Mouse (Mus musculus): Measurements from ENCODE around the gene Adgre5.

DNA sequence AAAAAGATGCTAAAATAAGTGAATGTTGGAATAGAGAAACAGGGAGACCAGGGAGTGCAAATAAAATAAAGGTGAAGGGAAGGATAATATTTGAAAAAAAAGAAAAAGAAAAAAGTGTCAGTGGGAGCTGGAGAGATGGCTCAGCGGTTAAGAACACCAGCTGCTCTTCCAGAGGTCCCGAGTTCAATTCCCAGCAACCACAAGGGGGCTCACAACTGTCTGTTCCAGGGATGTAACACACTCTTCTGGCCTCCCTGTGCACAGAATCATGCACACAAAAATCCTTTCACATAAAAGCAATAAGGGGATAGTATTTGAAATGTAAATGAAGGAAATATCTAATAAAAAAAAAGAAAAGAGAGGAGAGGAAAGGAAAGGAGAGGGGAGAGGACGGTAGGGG, 13.0 kb upstream of the Adgre5 start:
- TF ChIP-seq GATA1 (IDR thresholded peaks at IDR 0.05; ENCODE audit: borderline replicate concordance, low read length) (no peak), FLI1 (IDR thresholded peaks at IDR 0.05; ENCODE audit: low read length) (no peak)
